Mouse (Mus musculus) activated CD4-positive, CD25-positive, alpha-beta regulatory T cell (primary cell): Measurements from ENCODE around the gene Nln. TPM values are rescaled to one million over a fixed set of nuclear protein-coding genes. Genes with fewer than 3 reads are reported as not detected.

Experiments used
- polyA plus RNA-seq, 2 experiments: library from polyadenylated mRNA; unstranded; fragments of 100-300 nt; shearing (Covaris generic); gene quantifications; one replicate each; pipeline ENCODE4 v1.2.1; 2017

Gene Nln
- polyA plus RNA-seq, result 10 to 100 TPM in 1 of 2 experiments, 1 to 10 TPM in 1; 9.4 to 13.6 TPM

GRCm38 (mm10) chr13:104109288-104109815 lies at the start of gene Nln, which contains the start of gene Sgtb:
Gene Nln (minus strand): TSS chr13:104109614.
Gene Sgtb (plus strand): TSS chr13:104109741.

Other genes with a start within 250 kb of the Nln start
- gene Erbin, start 189.1 kb downstream of the Nln start, polyA plus RNA-seq, result 10 to 100 TPM; 72.9 to 99.5 TPM
- gene Sgtb, start 127 bp upstream of the Nln start, polyA plus RNA-seq, result under 1 TPM; 0.11 to 0.29 TPM
- 10 to 100 TPM; 45.3 to 49.1 TPM for gene Trappc13, start 68.9 kb upstream of the Nln start, polyA plus RNA-seq
- gene Trim23, start 69.2 kb upstream of the Nln start, polyA plus RNA-seq, result 10 to 100 TPM; 15.9 to 18.3 TPM
- gene Cenpk, start 119.0 kb upstream of the Nln start, polyA plus RNA-seq, result 1 to 10 TPM; 8.2 to 8.9 TPM
- 1 to 10 TPM; 7.3 to 7.9 TPM for gene Ppwd1, start 119.2 kb upstream of the Nln start, polyA plus RNA-seq
- 10 to 100 TPM; 10.7 to 14.7 TPM for gene Adamts6, start 178.2 kb upstream of the Nln start, polyA plus RNA-seq